Mouse (Mus musculus): ENCODE results near the gene Pomgnt1. TPM values are rescaled to one million over a fixed set of nuclear protein-coding genes. Genes with fewer than 3 reads are reported as not detected.

The Pomgnt1 gene
- polyA plus RNA-seq, 2 experiments: 8.8 to 10.3 TPM

DNA sequence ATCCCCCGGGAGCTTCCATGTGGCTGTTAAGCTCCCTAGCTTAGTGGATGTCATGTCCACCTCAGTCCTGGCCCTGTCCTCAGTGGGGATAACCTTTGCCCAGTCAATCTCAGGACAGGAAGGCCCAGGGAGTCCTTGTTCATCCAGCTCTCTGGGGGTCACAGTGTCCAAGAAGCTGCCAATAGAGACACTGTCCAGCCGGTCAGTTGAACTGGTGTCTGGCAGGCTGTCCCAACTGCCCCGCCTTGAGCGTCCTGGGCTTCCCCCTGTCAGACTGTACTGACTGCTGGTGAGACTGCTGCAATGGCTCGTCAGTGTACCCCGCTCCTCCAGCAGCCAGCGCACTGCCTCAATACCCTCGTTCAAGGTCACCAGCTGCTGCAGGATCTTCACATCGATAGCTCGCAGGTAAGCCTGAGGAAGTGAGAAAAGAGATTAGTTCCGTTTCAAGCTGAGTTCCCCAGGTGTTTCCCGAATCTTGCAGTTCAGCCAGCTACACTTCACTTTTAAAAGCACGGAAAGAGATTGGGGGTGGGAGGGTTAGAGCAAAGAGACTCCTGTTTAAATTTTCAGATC is 13.9 kb downstream of the Pomgnt1 start:
- Histone ChIP-seq H3K9ac (replicated peaks) (no peak overlapping the region), H3K4me2 (ENCODE audit: low read depth) (no peak overlapping the region), H3K9me3 (ENCODE audit: control insufficient read depth, low read length) (no peaks in the 10 kb centered on the region), H3K4me3 (ENCODE audit: insufficient read depth in 1 of 2, low read depth in 2 of 2, low read length in 2 of 2) (no peak overlapping the region), H3K4me1 (replicated peaks; ENCODE audit: control insufficient read depth in 2 of 2, insufficient read depth in 2 of 2, low read length in 1 of 2) (no peaks in the 10 kb centered on the region; a peak in 1 of 4 replicates), H3K36me3 (replicated peaks; ENCODE audit: control insufficient read depth, insufficient read depth, low read depth) (no peaks in the 10 kb centered on the region), H3K27me3 (ENCODE audit: control insufficient read depth, insufficient read depth, low read length) (no peaks in the 10 kb centered on the region; the same call in 1 of the 2 replicates), H3K27ac (no peak overlapping the region)
- ATAC-seq (ENCODE audit: insufficient read depth) (no peak), DNase-seq (ENCODE audit: low read depth in 3 of 3, low spot score in 3 of 3) (no peak)
- TF ChIP-seq CTCF (IDR thresholded peaks at IDR 0.05; ENCODE audit: low read depth) (no peak), EP300 (IDR thresholded peaks at IDR 0.05; ENCODE audit: low read depth) (no peak)
- 55% methylated on average over 13 of the region's 13 CpGs for WGBS (ENCODE audit: insufficient replicate concordance)

DNA sequence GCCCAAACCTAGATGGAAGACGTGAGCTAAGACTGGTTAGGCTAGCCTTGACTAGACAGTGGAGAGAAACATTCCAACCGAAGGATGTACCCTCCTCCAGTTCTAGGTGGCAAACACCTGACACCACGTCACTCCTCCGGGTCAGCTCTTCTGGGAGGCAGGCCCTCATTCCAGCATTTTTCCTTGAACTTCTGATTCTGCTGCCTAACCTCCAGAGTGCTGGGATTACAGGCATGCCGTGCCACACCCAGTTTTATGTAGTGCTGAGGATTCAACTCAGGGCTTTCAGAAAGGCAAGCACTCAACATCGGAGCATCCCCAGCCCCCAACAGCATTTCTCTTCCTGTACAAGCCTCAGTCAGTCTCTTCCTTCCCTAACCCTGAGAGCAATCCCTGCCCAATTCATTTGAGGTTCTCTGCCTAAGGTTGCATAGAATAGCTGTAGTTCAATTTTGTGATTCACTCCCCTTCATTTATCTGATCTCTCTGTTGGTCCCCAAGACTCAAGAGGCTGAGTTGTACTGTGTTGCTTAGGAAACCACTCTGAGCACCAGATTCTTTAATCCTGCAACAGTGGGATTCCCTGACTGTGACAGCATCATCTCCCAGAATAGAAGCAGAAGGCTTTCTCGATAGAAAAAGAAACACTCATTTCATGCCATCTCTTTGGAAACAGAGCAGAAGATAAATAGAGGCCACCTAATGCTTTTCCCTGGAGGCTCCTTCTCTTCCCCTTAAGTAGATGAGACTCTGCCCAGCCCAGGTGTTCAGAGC is 17.3 kb downstream of the Pomgnt1 start:
- TF ChIP-seq CTCF (IDR thresholded peaks at IDR 0.05; ENCODE audit: low read depth) (no peak), EP300 (IDR thresholded peaks at IDR 0.05; ENCODE audit: low read depth) (no peak)
- Histone ChIP-seq H3K9me3 (ENCODE audit: control insufficient read depth, low read length) (no peaks in the 10 kb centered on the region), H3K9ac (replicated peaks) (no peak overlapping the region), H3K27me3 (ENCODE audit: control insufficient read depth, insufficient read depth, low read length) (peaks cover 23% of the 10 kb centered on the region), H3K27ac (no peak overlapping the region), H3K4me2 (ENCODE audit: low read depth) (no peak overlapping the region), H3K4me3 (ENCODE audit: insufficient read depth in 1 of 2, low read depth in 2 of 2, low read length in 2 of 2) (no peak overlapping the region), H3K4me1 (replicated peaks; ENCODE audit: control insufficient read depth in 2 of 2, insufficient read depth in 2 of 2, low read length in 1 of 2) (no peaks in the 10 kb centered on the region; a peak in 1 of 4 replicates), H3K36me3 (replicated peaks; ENCODE audit: control insufficient read depth, insufficient read depth, low read depth) (no peaks in the 10 kb centered on the region)
- DNase-seq (ENCODE audit: low read depth in 3 of 3, low spot score in 3 of 3) (no peak), ATAC-seq (ENCODE audit: insufficient read depth) (no peak)
- WGBS (ENCODE audit: insufficient replicate concordance): 57% methylated on average over 7 of the region's 7 CpGs

DNA sequence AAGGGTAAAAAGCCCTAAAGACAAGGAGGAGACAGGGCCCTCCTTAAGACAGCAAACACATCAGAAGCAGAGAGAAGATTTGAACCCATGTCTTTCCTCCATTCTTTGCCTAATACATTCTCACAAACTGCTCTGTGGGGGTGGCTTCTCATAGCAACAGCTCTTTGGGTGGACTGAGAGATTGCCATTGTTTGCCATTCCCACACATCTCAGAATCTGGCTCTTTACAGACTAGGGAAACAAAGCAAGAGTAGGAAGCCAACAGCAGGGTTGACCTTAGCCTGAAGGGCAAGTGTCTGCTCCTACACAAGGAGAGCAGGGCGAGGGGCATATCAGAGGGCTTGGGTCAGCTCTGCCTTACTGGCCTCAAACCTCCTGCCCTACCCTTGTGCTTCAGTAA is 18.1 kb downstream of the Pomgnt1 start:
- Histone ChIP-seq H3K4me1 (replicated peaks; ENCODE audit: control insufficient read depth in 2 of 2, insufficient read depth in 2 of 2, low read length in 1 of 2) (no peaks in the 10 kb centered on the region; a peak in 1 of 4 replicates), H3K27me3 (ENCODE audit: control insufficient read depth, insufficient read depth, low read length) (peaks cover 23% of the 10 kb centered on the region), H3K9ac (replicated peaks) (no peak overlapping the region), H3K9me3 (ENCODE audit: control insufficient read depth, low read length) (no peaks in the 10 kb centered on the region), H3K27ac (no peak overlapping the region), H3K4me2 (ENCODE audit: low read depth) (no peak overlapping the region), H3K4me3 (ENCODE audit: insufficient read depth in 1 of 2, low read depth in 2 of 2, low read length in 2 of 2) (no peak overlapping the region), H3K36me3 (replicated peaks; ENCODE audit: control insufficient read depth, insufficient read depth, low read depth) (no peaks in the 10 kb centered on the region)
- no peak for DNase-seq (ENCODE audit: low read depth in 3 of 3, low spot score in 3 of 3)
- ATAC-seq (ENCODE audit: insufficient read depth): no peak
- 46% methylated on average over 1 of the region's 1 CpGs for WGBS (ENCODE audit: insufficient replicate concordance)
- TF ChIP-seq EP300 (IDR thresholded peaks at IDR 0.05; ENCODE audit: low read depth) (no peak), CTCF (IDR thresholded peaks at IDR 0.05; ENCODE audit: low read depth) (no peak)

DNA sequence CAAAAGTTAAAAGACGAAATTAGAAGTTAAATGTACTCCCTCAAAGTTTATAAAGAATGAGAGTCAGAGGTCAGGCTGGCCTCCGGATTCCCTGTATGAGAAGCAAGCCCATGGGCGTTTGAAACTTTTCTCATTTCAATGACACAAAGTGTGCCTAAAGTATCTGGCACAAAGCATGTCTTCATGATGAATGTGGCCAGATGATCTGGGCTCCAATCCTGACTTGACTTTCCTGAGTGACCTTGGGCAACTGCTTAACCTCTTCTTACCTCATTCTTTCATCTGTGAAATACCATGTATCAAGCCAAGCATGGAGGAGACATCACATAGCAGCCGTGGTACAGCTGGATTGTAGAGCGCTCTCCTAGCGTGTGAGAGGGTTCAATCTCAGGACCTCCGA is 18.6 kb downstream of the Pomgnt1 start:
- H3K27ac ChIP-seq: no peak overlapping the region
- no peaks in the 10 kb centered on the region; a peak in 1 of 4 replicates for H3K4me1 ChIP-seq (replicated peaks; ENCODE audit: control insufficient read depth in 2 of 2, insufficient read depth in 2 of 2, low read length in 1 of 2)
- H3K9ac ChIP-seq (replicated peaks): no peak overlapping the region
- H3K36me3 ChIP-seq (replicated peaks; ENCODE audit: control insufficient read depth, insufficient read depth, low read depth): no peaks in the 10 kb centered on the region
- TF ChIP-seq CTCF (IDR thresholded peaks at IDR 0.05; ENCODE audit: low read depth) (no peak), EP300 (IDR thresholded peaks at IDR 0.05; ENCODE audit: low read depth) (no peak)
- ATAC-seq (ENCODE audit: insufficient read depth) (no peak), DNase-seq (ENCODE audit: low read depth in 3 of 3, low spot score in 3 of 3) (no peak)
- no peak overlapping the region for H3K4me3 ChIP-seq (ENCODE audit: insufficient read depth in 1 of 2, low read depth in 2 of 2, low read length in 2 of 2)
- WGBS (ENCODE audit: insufficient replicate concordance): 64% methylated on average over 7 of the region's 7 CpGs
- H3K9me3 ChIP-seq (ENCODE audit: control insufficient read depth, low read length): no peaks in the 10 kb centered on the region
- H3K27me3 ChIP-seq (ENCODE audit: control insufficient read depth, insufficient read depth, low read length): peaks cover 23% of the 10 kb centered on the region
- H3K4me2 ChIP-seq (ENCODE audit: low read depth): no peak overlapping the region

DNA sequence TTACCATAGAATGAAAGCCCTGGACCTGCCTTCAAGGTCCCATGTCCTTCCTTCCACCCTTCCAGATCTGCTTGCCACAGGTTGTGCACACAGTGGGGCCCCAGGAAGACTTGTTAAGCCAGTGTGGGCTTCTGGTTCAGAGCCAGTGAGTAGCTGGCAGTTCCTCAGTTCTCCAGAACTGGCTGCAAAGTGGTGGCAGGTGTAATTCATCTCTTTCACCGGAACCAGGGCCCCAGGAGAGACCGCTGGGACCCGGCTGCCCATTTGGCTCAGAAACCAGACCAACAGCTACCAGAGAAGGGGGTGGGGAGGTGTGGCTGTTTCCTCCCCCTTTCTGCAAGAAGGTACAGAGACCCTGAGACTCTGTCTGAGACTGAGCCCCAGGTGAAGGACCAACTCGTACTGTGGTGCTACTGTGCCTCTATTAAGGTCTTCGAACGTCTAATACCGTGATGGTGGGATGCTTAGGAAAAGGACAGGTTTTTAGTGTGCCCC is 19.7 kb downstream of the Pomgnt1 start:
- no peak for DNase-seq (ENCODE audit: low read depth in 3 of 3, low spot score in 3 of 3)
- TF ChIP-seq CTCF (IDR thresholded peaks at IDR 0.05; ENCODE audit: low read depth) (no peak), EP300 (IDR thresholded peaks at IDR 0.05; ENCODE audit: low read depth) (no peak)
- no peak overlapping the region for H3K27ac ChIP-seq
- H3K9me3 ChIP-seq (ENCODE audit: control insufficient read depth, low read length): no peaks in the 10 kb centered on the region
- 16% methylated on average over 7 of the region's 7 CpGs for WGBS (ENCODE audit: insufficient replicate concordance)
- no peaks in the 10 kb centered on the region for H3K36me3 ChIP-seq (replicated peaks; ENCODE audit: control insufficient read depth, insufficient read depth, low read depth)
- no peaks in the 10 kb centered on the region for H3K4me1 ChIP-seq (replicated peaks; ENCODE audit: control insufficient read depth in 2 of 2, insufficient read depth in 2 of 2, low read length in 1 of 2)
- no peak for ATAC-seq (ENCODE audit: insufficient read depth)
- H3K4me3 ChIP-seq (ENCODE audit: insufficient read depth in 1 of 2, low read depth in 2 of 2, low read length in 2 of 2): no peak overlapping the region
- H3K9ac ChIP-seq (replicated peaks): no peak overlapping the region
- peaks cover 23% of the 10 kb centered on the region for H3K27me3 ChIP-seq (ENCODE audit: control insufficient read depth, insufficient read depth, low read length)
- H3K4me2 ChIP-seq (ENCODE audit: low read depth): peak overlapping the region; percentile 52
